Mouse (Mus musculus): ENCODE measurements around the gene Adgb.

Gene Adgb

DNA sequence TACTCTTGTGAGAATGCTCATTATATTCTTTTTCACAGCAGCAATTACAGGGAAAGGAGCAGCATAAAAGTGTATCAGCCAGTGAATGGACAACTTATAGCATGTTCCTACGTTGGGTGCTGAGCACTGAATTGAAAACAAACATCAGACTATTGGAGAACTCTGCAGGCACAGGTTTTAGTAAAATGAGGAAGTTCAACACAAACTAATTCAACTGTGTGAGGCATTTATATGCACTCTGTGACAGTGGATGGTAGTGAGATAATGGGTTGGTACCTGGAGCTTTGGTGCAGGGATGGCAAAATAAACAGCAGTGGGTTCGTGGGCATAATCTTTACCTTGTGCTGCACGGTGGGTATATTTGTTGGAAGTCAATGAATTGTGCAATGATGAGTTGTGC lies 121.6 kb downstream of the Adgb start:
- DNase-seq (ENCODE audit: low spot score): no peak

DNA sequence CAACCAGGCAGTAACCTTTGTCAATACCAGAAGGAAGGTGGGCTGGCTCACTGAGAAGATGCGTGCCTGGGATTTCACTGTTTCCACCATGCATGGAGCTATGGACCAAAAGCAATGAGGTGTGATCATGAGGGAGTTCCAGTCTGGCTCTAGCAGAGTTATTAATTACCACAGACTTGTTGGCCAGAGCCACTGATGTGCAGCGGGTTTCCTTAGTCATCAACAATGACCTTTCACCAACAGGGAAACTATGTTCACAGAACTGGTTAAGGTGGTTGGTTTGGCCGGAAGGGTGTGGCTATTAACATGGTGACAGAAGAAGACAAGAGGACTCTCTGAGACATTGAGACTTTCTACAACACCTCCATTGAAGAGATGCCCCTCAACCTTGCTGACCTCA lies 128.2 kb downstream of the Adgb start:
- DNase-seq (ENCODE audit: low spot score): no peak

DNA sequence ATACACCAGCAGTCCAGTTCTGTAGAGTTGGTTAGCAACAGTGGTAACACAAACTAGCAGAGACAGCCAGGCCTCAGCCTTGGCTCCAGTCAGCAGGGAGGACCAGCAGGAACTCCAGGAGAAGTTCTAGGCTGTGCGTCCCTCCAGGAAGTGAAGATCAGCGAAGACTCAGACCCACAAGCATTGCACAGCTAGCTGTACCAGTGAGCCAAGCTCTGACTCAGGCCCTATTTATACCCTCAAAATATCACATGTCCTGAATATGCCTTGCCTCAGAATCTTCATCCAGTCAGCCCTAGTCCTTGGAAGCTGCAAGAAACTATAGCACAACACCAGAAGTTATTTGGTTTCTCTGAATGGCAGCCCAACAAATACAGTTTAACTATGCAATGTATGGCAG lies 146.6 kb downstream of the Adgb start:
- no peak for DNase-seq (ENCODE audit: low spot score)

DNA sequence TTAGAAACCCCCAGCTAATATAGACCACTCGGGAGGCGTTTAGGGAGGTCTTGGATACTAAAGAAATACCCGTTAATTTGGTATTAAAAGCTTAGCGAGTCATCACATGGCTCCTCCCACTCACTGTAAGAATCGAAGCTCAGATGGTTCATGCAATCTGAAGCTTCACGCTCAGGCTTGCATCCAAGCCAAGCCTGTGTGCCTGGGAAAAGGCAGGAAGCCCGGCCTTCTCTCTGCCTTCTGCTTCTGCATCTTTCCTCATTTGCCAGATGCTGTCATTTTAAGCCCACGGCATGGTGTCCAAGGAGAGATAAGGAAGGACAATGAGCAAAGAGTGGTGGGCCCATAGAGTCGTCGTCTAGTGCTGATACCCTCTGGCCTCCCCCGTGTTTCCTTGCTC lies 149.2 kb downstream of the Adgb start:
- DNase-seq (ENCODE audit: low spot score): no peak

DNA sequence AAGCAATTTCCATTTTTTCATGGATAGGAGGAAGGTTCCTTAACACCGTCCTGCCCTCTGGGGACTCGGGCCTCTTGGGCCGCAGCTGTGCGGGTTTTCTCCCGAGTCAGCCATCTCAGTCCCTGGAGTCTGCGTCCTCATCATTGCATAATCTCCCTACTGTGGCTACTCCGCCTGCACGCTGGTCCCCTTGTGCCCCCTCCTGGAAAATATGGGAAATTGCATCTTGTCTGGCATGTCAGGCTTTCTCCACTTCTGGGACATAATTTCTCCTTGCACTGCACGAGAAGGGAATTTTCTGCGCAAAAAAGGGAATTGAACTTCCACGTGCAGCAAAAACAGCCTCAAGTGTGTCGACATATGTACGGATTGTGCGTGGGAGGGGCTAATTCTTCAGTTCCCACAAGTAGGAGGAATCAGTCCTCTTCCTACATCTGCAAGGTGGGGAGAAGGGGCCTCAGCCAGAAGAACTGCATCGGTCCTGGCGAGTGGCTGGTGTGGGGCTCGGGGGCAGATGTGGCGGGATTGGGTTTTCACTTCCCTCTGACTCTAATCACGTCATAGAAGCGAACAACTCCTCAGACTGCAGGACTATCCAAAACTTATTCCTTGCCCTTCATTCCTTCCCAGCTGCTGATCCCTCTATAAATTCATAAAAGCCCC lies 150.9 kb downstream of the Adgb start:
- DNase-seq (ENCODE audit: low spot score): no peak

DNA sequence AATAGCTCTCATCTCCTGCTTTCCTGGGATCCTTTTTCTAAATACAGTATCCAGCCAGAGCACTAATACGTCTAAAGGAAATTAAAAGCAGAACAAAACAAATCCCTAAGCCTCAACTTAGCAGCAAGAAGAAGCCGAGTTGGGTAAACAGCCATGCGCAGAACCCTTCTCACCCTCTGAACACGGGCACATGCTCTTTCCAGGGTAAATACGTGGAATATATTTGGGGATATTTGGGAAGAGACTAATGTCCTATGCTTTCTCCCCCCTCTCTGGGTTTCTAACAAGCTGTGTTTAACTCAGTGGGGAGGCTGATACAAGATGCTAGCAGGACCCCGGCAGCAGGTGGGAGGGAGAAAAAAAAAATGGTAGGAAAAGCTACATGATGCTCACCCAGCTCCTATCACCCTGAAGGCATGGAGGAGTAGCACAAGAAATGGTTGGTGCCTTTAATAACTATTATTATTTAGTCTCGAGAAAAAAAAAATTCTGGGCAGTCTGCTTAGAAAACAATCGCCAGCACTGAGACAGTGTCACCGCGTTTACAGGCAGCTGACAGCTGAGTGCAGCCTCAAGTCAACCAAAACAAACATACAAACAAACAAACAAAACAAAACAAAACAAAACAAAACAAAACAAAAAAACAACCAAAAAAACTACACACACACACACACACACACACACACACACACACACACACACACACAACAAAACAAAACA lies 151.6 kb downstream of the Adgb start:
- no peak for DNase-seq (ENCODE audit: low spot score)

DNA sequence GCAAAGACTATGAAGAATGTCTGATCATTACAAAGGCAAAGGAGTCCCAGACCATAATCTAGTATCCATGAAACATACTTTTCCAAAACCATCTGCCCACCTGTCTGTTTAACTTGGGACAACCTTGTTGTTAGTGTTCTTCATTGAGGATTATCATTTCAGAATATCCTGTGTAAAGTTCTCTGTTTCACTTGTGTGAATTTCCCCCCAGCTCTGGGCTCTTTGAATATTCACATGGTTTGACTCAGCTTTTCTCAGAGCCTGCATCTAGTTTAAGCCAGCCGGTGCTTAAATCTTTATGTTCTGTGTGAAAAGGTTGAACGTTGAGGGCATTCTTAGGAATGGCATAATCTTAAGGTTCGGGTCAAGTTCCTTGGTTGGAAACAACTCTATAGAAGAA lies 154.0 kb downstream of the Adgb start:
- DNase-seq (ENCODE audit: low spot score): no peak

DNA sequence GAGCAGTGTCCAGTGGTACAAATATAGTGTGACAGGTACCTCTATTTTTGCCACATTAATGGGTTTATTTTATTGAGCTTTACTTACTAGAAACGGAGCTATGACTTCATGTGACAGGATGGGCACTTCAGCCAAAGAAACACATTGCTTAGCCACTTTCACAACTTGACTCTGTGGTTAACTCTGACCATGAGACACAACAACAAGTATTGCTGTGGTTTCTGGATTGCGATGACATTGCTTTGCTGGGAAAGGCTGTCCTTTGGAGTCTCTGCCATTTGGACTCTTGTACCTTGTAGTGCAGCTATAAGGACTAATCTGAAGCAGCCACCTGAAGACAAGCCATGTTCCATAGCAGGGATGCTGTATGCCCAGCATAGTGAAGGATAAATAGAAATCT lies 156.5 kb downstream of the Adgb start:
- DNase-seq (ENCODE audit: low spot score): no peak

DNA sequence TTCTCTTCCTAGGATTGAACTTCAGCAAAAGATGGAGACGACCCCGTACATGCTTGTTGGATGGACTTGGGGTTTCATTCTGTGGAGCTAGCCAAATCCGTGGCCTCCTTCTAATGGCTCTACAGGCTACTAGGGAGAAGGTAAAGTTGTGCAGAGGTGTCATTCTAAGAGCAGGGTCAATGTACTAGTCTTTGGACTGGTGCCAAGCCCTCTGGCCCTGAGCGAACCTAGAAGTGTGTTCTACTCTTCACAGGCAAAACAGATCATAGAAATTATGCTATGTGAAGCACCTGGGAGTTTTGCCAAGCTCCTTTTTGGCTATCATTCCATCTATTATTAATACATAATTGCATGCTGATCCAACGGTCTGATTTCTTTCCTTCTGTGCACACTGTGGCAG lies 157.6 kb downstream of the Adgb start:
- no peak for DNase-seq (ENCODE audit: low spot score)

DNA sequence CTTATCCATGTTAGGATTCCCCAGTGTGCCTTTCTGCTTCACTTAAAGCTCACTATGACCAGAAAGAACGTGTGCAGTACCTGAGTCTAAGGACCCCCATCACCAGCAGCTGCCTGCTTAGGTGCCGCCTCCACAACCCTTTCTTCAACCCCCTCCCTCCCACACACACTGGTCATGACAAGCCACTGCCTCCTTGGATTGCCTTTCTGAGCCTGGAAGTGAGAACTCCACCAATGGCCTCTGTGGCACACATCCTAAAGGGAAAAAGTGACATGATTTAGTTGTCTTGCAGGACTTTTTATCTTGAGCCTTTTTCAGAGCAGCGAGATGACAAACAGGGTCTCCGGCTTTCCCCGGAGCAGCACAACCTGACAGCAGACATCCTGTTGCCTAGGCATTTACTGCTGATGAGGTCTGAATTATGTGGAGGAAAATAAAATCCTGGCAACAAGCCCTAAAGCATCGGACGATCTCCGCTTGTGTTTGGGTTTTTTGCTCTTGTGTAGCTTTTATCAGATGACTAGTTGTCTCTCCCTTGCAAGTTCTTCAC lies 162.2 kb downstream of the Adgb start:
- no peak for DNase-seq (ENCODE audit: low spot score)

DNA sequence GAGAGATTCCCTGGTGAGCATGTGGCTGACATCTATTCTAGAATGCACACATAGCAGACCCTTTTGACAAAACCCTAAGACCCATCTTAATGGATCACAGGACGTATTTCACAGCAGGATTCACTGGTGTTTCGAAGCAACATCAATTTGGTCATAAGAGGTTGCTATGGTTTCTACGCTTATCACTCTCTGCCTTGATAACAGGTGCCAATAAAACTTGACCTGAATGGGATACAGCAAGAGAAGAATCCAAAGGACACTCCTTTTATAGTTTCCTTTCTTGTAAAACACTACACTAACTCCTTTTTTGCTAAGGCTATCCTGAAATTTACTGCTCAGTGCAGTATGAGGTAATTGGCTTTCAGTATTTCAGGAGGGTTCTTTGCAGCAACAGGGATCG lies 163.1 kb downstream of the Adgb start:
- DNase-seq (ENCODE audit: low spot score): no peak

DNA sequence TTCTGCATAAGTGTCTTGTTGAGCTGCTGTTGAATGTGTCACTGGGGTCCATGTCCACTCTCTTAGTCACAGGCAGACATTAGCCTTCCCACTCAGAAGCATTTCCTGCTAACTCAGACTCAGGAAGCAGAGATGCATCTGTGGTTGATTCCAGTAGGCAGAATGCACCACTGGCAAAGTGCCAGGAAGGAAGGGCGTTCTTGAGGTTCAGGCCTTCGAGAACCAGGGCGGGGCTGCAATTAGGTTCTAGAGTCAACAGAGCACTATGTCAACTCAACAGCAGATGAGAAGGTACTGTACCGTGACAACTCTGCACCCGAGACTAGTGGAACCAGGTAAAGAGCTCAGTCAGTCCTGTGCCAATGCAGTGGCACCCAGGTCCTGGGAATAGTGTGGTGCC lies 164.7 kb downstream of the Adgb start:
- DNase-seq (ENCODE audit: low spot score): no peak

DNA sequence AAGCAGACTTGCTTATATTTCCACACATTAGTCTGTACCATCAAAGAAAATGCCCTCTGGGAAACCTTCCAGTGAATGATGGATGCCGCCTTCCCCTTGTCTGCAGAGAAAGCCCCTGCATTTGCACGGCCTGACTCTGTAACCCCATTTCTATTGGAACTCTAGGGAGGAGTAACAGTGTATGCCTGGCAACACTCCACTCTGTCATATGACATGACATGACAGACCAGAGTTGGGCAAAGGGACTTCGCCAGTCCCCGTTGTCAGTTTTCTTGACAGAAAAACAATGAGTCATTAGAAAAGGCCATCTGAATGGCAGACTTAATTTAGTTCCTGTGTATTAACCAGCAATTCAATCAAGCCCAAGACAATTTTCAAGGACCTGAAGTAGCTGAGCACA lies 167.8 kb downstream of the Adgb start:
- no peak for DNase-seq (ENCODE audit: low spot score)

DNA sequence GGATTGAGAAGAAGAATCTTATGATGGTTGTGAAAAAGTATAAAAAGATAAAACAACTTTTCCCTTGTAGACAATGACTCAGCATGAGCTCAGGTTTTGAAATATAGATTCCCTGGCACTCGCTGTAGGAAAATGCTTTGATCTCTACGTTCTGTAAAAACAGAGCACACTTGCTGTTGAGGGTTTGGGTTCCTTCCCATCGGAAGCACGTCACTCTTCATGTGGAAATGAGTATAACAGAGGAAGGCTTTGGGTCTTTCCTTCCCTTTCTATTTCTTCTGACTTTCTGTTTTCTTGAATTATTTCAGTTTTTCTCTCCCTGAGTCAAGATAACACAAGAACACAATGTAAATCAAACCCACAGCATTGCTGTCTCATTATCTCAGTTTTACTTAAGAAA lies 170.4 kb downstream of the Adgb start:
- DNase-seq (ENCODE audit: low spot score): no peak

DNA sequence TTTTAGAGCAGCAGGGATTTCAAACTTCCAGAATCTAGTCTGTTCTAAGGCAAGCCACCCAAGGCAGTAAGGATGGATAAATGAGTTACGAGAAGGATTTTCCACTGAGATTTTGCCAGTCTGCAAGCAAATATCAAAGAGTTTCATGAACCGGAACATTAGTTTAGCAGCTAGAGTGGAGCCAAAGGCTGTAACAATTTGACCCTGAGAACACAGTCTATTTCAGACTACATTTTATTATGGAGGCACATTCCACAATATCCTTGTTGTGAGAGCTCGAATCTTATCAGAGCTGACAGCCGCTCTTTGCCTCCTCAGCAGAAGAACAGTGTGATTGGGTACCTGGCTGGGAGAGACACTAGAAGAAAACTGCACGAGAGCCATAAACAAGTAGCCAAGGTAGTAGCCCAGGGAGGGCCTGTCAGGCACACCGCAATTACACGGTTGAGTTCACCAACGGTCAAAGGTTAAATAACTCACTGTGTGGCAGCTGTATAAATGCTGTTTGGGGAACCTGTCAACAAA lies 171.1 kb downstream of the Adgb start:
- no peak for DNase-seq (ENCODE audit: low spot score)

DNA sequence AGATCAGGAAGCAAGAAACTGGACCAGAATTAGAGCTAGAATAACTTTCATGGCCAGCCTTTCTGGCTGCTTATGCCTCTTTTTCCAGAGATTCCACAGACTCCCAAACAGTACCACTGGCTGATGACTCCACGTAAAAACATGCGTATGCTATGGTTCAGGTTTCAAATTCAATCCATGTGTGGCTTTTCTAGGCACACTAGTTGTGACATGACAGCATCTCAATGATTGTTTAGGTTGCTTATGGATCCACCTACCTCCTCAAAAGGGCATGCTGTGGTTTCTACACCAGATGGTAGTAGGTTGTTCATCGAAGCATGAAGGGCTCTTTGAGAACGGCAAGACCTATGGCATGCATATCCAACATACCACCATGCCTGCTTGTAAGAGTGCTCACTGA lies 172.1 kb downstream of the Adgb start:
- no peak for DNase-seq (ENCODE audit: low spot score)

DNA sequence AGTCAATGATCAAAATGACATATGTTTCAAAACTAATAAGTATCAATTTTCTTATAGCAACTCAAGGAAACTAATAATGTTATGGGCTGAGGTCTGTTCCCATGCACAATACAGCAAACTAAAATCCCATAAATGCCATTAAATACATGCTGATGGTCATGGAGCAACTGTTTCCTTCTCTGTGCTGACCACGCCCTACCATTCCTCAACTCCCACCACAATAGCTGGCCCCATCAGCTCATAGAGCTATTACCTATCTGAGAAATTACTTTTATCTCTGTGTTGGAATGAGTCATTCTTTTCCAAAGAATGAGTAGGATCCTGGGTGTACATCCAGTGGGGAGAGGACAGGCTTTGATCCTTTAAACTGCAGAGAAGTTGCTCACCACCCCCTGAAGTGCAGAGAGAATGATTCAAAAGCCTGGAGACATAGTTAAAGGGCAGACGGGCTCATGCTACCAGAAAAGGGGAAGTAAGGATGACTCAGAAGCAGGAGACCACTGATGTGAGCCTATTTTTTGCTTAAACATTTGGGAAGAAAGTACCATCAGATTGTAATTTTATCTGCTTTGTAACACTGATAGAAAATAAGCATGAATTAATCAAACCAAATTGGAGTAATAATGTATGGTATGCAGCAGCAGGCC lies 184.8 kb downstream of the Adgb start:
- no peak for DNase-seq (ENCODE audit: low spot score)
